Mouse (Mus musculus): ENCODE data around the gene Macrod2. TPM values are rescaled to one million over a fixed set of nuclear protein-coding genes. Genes with fewer than 3 reads are reported as not detected.

The Macrod2 gene
- polyA plus RNA-seq, 1 experiment from 2014 or later: 22.7 TPM

DNA sequence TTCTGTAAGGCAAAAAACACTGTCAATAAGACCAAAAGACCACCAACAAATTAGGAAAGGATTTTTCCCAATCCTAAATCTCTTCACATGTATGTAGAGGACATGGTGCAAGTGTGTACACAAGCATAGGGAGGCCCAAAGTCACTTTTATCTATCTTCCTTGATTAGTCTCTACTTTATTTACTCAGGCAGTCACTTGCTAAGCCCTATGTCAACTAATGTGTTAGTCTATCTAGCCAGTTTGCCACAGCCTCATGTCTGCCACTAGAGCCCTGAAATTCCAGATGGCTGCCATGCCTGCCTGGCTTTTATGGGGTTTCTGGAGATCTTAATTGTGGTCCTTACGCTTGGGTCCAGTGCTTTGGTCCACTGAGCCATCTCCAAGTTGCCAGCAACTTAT is 1483.4 kb downstream of the Macrod2 start:
- no peaks in the 10 kb centered on the region for H3K27me3 ChIP-seq (replicated peaks; ENCODE audit: insufficient read depth, low read length)
- no peaks in the 10 kb centered on the region for H3K4me1 ChIP-seq (ENCODE audit: insufficient read depth, low read depth, low read length)
- ATAC-seq (no peak), DNase-seq (ENCODE audit: low spot score) (no peak)
- no peak overlapping the region for H3K4me3 ChIP-seq (ENCODE audit: low read depth, low read length)
- H3K9me3 ChIP-seq (ENCODE audit: low read length): no peaks in the 10 kb centered on the region
- TF ChIP-seq CTCF (IDR thresholded peaks at IDR 0.05): no peak
- no peak for TF ChIP-seq EP300 (IDR thresholded peaks at IDR 0.05)
- H3K27ac ChIP-seq (ENCODE audit: low read length): no peak overlapping the region
- 71% methylated on average over 1 of the region's 1 CpGs for WGBS
- no peak overlapping the region for H3K9ac ChIP-seq (replicated peaks; ENCODE audit: low read depth)
- H3K36me3 ChIP-seq (ENCODE audit: insufficient read depth, low read length): no peaks in the 10 kb centered on the region
- H3K4me2 ChIP-seq (replicated peaks; ENCODE audit: low read depth, low read length): no peak overlapping the region

GRCm38 (mm10) chr2:141879711-141880110 is 1484.6 kb downstream of the Macrod2 start:
- Histone ChIP-seq H3K9ac (replicated peaks; ENCODE audit: low read depth) (no peak overlapping the region), H3K27ac (ENCODE audit: low read length) (no peak overlapping the region), H3K36me3 (ENCODE audit: insufficient read depth, low read length) (no peaks in the 10 kb centered on the region), H3K4me2 (replicated peaks; ENCODE audit: low read depth, low read length) (no peak overlapping the region), H3K27me3 (replicated peaks; ENCODE audit: insufficient read depth, low read length) (no peaks in the 10 kb centered on the region), H3K4me3 (ENCODE audit: low read depth, low read length) (no peak overlapping the region), H3K9me3 (ENCODE audit: low read length) (no peaks in the 10 kb centered on the region), H3K4me1 (ENCODE audit: insufficient read depth, low read depth, low read length) (no peaks in the 10 kb centered on the region)
- 52% methylated on average over 9 of the region's 9 CpGs for WGBS
- TF ChIP-seq EP300 (IDR thresholded peaks at IDR 0.05): no peak
- no peak for TF ChIP-seq CTCF (IDR thresholded peaks at IDR 0.05)
- DNase-seq (ENCODE audit: low spot score): no peak
- ATAC-seq: no peak

- DNase-seq (ENCODE audit: low spot score) (no peak), ATAC-seq (no peak)
- Histone ChIP-seq H3K4me3 (ENCODE audit: low read depth, low read length) (no peak overlapping the region), H3K9me3 (ENCODE audit: low read length) (no peaks in the 10 kb centered on the region), H3K27me3 (replicated peaks; ENCODE audit: insufficient read depth, low read length) (no peaks in the 10 kb centered on the region), H3K27ac (ENCODE audit: low read length) (no peak overlapping the region), H3K9ac (replicated peaks; ENCODE audit: low read depth) (no peak overlapping the region), H3K36me3 (ENCODE audit: insufficient read depth, low read length) (no peaks in the 10 kb centered on the region), H3K4me1 (ENCODE audit: insufficient read depth, low read depth, low read length) (no peaks in the 10 kb centered on the region), H3K4me2 (replicated peaks; ENCODE audit: low read depth, low read length) (no peak overlapping the region)
- 59% methylated on average over 11 of the region's 11 CpGs for WGBS
- TF ChIP-seq CTCF (IDR thresholded peaks at IDR 0.05): no peak
- TF ChIP-seq EP300 (IDR thresholded peaks at IDR 0.05): no peak
Observed at GRCm38 (mm10) chr2:141886694-141887474, 1491.8 kb downstream of the Macrod2 start.

DNA sequence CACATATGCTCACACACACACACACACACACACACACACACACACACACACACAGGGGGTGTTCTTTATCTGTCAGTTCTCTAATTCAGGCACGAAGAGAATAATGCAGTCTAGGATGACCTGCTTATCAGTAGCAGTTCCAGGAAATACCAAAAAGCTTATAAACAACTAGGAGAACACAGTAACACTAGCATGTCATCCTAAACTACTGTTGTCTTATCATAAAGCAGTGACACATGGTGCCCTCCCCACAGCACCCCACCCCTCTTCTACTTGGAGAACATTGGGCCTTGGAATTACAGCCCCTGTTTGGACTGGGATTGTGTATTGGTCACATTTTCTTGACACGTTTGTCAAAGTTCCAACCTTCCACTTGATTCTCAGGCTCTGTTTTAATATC is 1494.4 kb downstream of the Macrod2 start:
- H3K4me1 ChIP-seq (ENCODE audit: insufficient read depth, low read depth, low read length): no peaks in the 10 kb centered on the region
- H3K27ac ChIP-seq (ENCODE audit: low read length): no peak overlapping the region
- no peaks in the 10 kb centered on the region for H3K27me3 ChIP-seq (replicated peaks; ENCODE audit: insufficient read depth, low read length)
- no peak for ATAC-seq
- TF ChIP-seq EP300 (IDR thresholded peaks at IDR 0.05): no peak
- TF ChIP-seq CTCF (IDR thresholded peaks at IDR 0.05): no peak
- WGBS: 55% methylated on average over 2 of the region's 2 CpGs
- H3K36me3 ChIP-seq (ENCODE audit: insufficient read depth, low read length): no peaks in the 10 kb centered on the region
- H3K9ac ChIP-seq (replicated peaks; ENCODE audit: low read depth): no peak overlapping the region
- no peak overlapping the region for H3K4me2 ChIP-seq (replicated peaks; ENCODE audit: low read depth, low read length)
- H3K9me3 ChIP-seq (ENCODE audit: low read length): no peaks in the 10 kb centered on the region
- no peak for DNase-seq (ENCODE audit: low spot score)
- H3K4me3 ChIP-seq (ENCODE audit: low read depth, low read length): no peak overlapping the region

DNA sequence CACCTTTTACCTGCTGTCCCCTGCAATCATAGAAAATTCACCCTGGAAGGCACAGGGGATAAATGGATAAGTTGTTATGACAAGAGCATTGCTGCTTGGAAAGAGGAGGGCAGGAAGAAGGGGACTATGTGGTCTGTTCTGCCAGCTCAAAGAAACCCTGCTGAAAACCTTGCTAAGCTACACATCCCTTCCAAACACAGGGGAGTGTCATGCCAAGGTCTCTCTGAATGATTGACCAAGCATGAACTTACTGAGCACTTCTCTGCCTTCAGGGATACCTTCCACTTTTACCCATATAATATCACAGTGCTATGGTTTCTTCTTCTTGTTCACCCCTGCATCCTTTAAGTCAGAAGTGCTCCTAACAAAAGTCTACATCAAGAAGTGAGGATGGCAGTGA is 1502.8 kb downstream of the Macrod2 start:
- Histone ChIP-seq H3K9ac (replicated peaks; ENCODE audit: low read depth) (no peak overlapping the region), H3K36me3 (ENCODE audit: insufficient read depth, low read length) (no peaks in the 10 kb centered on the region), H3K4me3 (ENCODE audit: low read depth, low read length) (no peak overlapping the region), H3K27me3 (replicated peaks; ENCODE audit: insufficient read depth, low read length) (no peaks in the 10 kb centered on the region), H3K27ac (ENCODE audit: low read length) (no peak overlapping the region), H3K9me3 (ENCODE audit: low read length) (no peaks in the 10 kb centered on the region), H3K4me2 (replicated peaks; ENCODE audit: low read depth, low read length) (no peak overlapping the region), H3K4me1 (ENCODE audit: insufficient read depth, low read depth, low read length) (no peaks in the 10 kb centered on the region)
- DNase-seq (ENCODE audit: low spot score) (no peak), ATAC-seq (no peak)
- TF ChIP-seq EP300 (IDR thresholded peaks at IDR 0.05) (no peak), CTCF (IDR thresholded peaks at IDR 0.05) (no peak)

GRCm38 (mm10) chr2:141911831-141912447 is 1516.8 kb downstream of the Macrod2 start:
- Histone ChIP-seq H3K27ac (ENCODE audit: low read length) (no peak overlapping the region), H3K27me3 (replicated peaks; ENCODE audit: insufficient read depth, low read length) (no peaks in the 10 kb centered on the region), H3K9ac (replicated peaks; ENCODE audit: low read depth) (no peak overlapping the region), H3K4me2 (replicated peaks; ENCODE audit: low read depth, low read length) (no peak overlapping the region), H3K4me3 (ENCODE audit: low read depth, low read length) (no peak overlapping the region), H3K4me1 (ENCODE audit: insufficient read depth, low read depth, low read length) (no peaks in the 10 kb centered on the region), H3K36me3 (ENCODE audit: insufficient read depth, low read length) (no peaks in the 10 kb centered on the region), H3K9me3 (ENCODE audit: low read length) (no peaks in the 10 kb centered on the region)
- DNase-seq (ENCODE audit: low spot score): no peak
- 81% methylated on average over 6 of the region's 6 CpGs for WGBS
- ATAC-seq: no peak
- TF ChIP-seq CTCF (IDR thresholded peaks at IDR 0.05): no peak
- no peak for TF ChIP-seq EP300 (IDR thresholded peaks at IDR 0.05)

Measured in lung, postnatal 0 days (tissue).